Mouse (Mus musculus): ENCODE data around the gene Tldc1. TPM values are rescaled to one million over a fixed set of nuclear protein-coding genes. Genes with fewer than 3 reads are reported as not detected.

The Tldc1 gene
- polyA plus RNA-seq, 1 experiment from 2014 or later, result 6.8 TPM

- ATAC-seq (ENCODE audit: low FRiP score), result no peak
Measured at GRCm38 (mm10) chr8:119742409-119742808, 35.8 kb downstream of the Tldc1 start.

GRCm38 (mm10) chr8:119740634-119741033 lies 37.6 kb downstream of the Tldc1 start:
- WGBS, result 56% methylated on average over 4 of the region's 4 CpGs
- Histone ChIP-seq H3K36me3 (ENCODE audit: control insufficient read depth, insufficient read depth, low read length) (no peaks in the 10 kb centered on the region), H3K27ac (ENCODE audit: low read depth, low read length) (no peak overlapping the region), H3K4me3 (ENCODE audit: low read depth, low read length) (no peak overlapping the region), H3K4me1 (ENCODE audit: control insufficient read depth, insufficient read depth, low read length) (0 out of 2 replicates have a peak, but pooled peaks cover 4% of the 10 kb centered on the region), H3K9ac (ENCODE audit: low read length) (no peak overlapping the region), H3K4me2 (no peak overlapping the region), H3K9me3 (ENCODE audit: control insufficient read depth, low read length) (no peaks in the 10 kb centered on the region), H3K27me3 (ENCODE audit: control insufficient read depth, insufficient read depth, low read length) (no peaks in the 10 kb centered on the region)
- DNase-seq (ENCODE audit: low spot score, missing footprints) (peak; percentile 90), ATAC-seq (ENCODE audit: low FRiP score) (no peak)

More at GRCm38 (mm10) chr8:119742409-119742808, 35.8 kb downstream of the Tldc1 start:
- 89% methylated on average over 7 of the region's 7 CpGs for WGBS
- Histone ChIP-seq H3K9me3 (ENCODE audit: control insufficient read depth, low read length) (no peaks in the 10 kb centered on the region), H3K27ac (ENCODE audit: low read depth, low read length) (no peak overlapping the region), H3K4me1 (ENCODE audit: control insufficient read depth, insufficient read depth, low read length) (0 out of 2 replicates have a peak, but pooled peaks cover 4% of the 10 kb centered on the region), H3K9ac (ENCODE audit: low read length) (no peak overlapping the region), H3K4me2 (no peak overlapping the region), H3K27me3 (ENCODE audit: control insufficient read depth, insufficient read depth, low read length) (no peaks in the 10 kb centered on the region), H3K4me3 (ENCODE audit: low read depth, low read length) (no peak overlapping the region), H3K36me3 (ENCODE audit: control insufficient read depth, insufficient read depth, low read length) (no peaks in the 10 kb centered on the region)
- DNase-seq (ENCODE audit: low spot score, missing footprints), result no peak

- WGBS, result 80% methylated on average over 19 of the region's 19 CpGs
- ATAC-seq (ENCODE audit: low FRiP score), result no peak
Measured at GRCm38 (mm10) chr8:119738129-119738907, 39.9 kb downstream of the Tldc1 start.

GRCm38 (mm10) chr8:119737093-119737900 lies 40.9 kb downstream of the Tldc1 start:
- no peak overlapping the region for H3K9ac ChIP-seq (ENCODE audit: low read length)
- H3K36me3 ChIP-seq (ENCODE audit: control insufficient read depth, insufficient read depth, low read length), result no peaks in the 10 kb centered on the region
- no peak overlapping the region for H3K4me2 ChIP-seq
- no peak overlapping the region for H3K4me3 ChIP-seq (ENCODE audit: low read depth, low read length)
- DNase-seq (ENCODE audit: low spot score, missing footprints) (no peak), ATAC-seq (ENCODE audit: low FRiP score) (no peak)
- H3K4me1 ChIP-seq (ENCODE audit: control insufficient read depth, insufficient read depth, low read length), result 0 out of 2 replicates have a peak, but pooled peaks cover 4% of the 10 kb centered on the region
- H3K9me3 ChIP-seq (ENCODE audit: control insufficient read depth, low read length), result no peaks in the 10 kb centered on the region
- H3K27ac ChIP-seq (ENCODE audit: low read depth, low read length), result no peak overlapping the region
- H3K27me3 ChIP-seq (ENCODE audit: control insufficient read depth, insufficient read depth, low read length), result no peaks in the 10 kb centered on the region
- WGBS, result 83% methylated on average over 11 of the region's 11 CpGs

More at GRCm38 (mm10) chr8:119738129-119738907, 39.9 kb downstream of the Tldc1 start:
- Histone ChIP-seq H3K36me3 (ENCODE audit: control insufficient read depth, insufficient read depth, low read length) (no peaks in the 10 kb centered on the region), H3K4me2 (no peak overlapping the region), H3K9ac (ENCODE audit: low read length) (no peak overlapping the region), H3K4me1 (ENCODE audit: control insufficient read depth, insufficient read depth, low read length) (0 out of 2 replicates have a peak, but pooled peaks cover 4% of the 10 kb centered on the region), H3K27ac (ENCODE audit: low read depth, low read length) (no peak overlapping the region), H3K27me3 (ENCODE audit: control insufficient read depth, insufficient read depth, low read length) (no peaks in the 10 kb centered on the region), H3K4me3 (ENCODE audit: low read depth, low read length) (no peak overlapping the region), H3K9me3 (ENCODE audit: control insufficient read depth, low read length) (no peaks in the 10 kb centered on the region)
- DNase-seq (ENCODE audit: low spot score, missing footprints), result no peak

GRCm38 (mm10) chr8:119736348-119736917 lies 41.8 kb downstream of the Tldc1 start:
- H3K36me3 ChIP-seq (ENCODE audit: control insufficient read depth, insufficient read depth, low read length), result no peaks in the 10 kb centered on the region
- 0 out of 2 replicates have a peak, but pooled peaks cover 4% of the 10 kb centered on the region for H3K4me1 ChIP-seq (ENCODE audit: control insufficient read depth, insufficient read depth, low read length)
- DNase-seq (ENCODE audit: low spot score, missing footprints) (no peak), ATAC-seq (ENCODE audit: low FRiP score) (no peak)
- H3K27ac ChIP-seq (ENCODE audit: low read depth, low read length), result no peak overlapping the region
- H3K9ac ChIP-seq (ENCODE audit: low read length), result no peak overlapping the region
- WGBS, result 89% methylated on average over 10 of the region's 10 CpGs
- no peaks in the 10 kb centered on the region for H3K9me3 ChIP-seq (ENCODE audit: control insufficient read depth, low read length)
- H3K4me3 ChIP-seq (ENCODE audit: low read depth, low read length), result no peak overlapping the region
- H3K4me2 ChIP-seq, result no peak overlapping the region
- H3K27me3 ChIP-seq (ENCODE audit: control insufficient read depth, insufficient read depth, low read length), result no peaks in the 10 kb centered on the region

GRCm38 (mm10) chr8:119732072-119732471 lies 46.1 kb downstream of the Tldc1 start:
- 80% methylated on average over 13 of the region's 13 CpGs for WGBS
- no peak for ATAC-seq (ENCODE audit: low FRiP score)

GRCm38 (mm10) chr8:119728351-119728895 lies 49.8 kb downstream of the Tldc1 start:
- ATAC-seq (ENCODE audit: low FRiP score) (no peak), DNase-seq (ENCODE audit: low spot score, missing footprints) (no peak)
- Histone ChIP-seq H3K27me3 (ENCODE audit: control insufficient read depth, insufficient read depth, low read length) (no peaks in the 10 kb centered on the region), H3K36me3 (ENCODE audit: control insufficient read depth, insufficient read depth, low read length) (no peaks in the 10 kb centered on the region), H3K4me1 (ENCODE audit: control insufficient read depth, insufficient read depth, low read length) (no peaks in the 10 kb centered on the region), H3K27ac (ENCODE audit: low read depth, low read length) (no peak overlapping the region), H3K4me3 (ENCODE audit: low read depth, low read length) (no peak overlapping the region), H3K4me2 (no peak overlapping the region), H3K9ac (ENCODE audit: low read length) (no peak overlapping the region), H3K9me3 (ENCODE audit: control insufficient read depth, low read length) (no peaks in the 10 kb centered on the region)
- 84% methylated on average over 8 of the region's 8 CpGs for WGBS

More at GRCm38 (mm10) chr8:119732072-119732471, 46.1 kb downstream of the Tldc1 start:
- no peak for DNase-seq (ENCODE audit: low spot score, missing footprints)
- Histone ChIP-seq H3K9ac (ENCODE audit: low read length) (no peak overlapping the region), H3K9me3 (ENCODE audit: control insufficient read depth, low read length) (no peaks in the 10 kb centered on the region), H3K4me1 (ENCODE audit: control insufficient read depth, insufficient read depth, low read length) (no peaks in the 10 kb centered on the region), H3K4me3 (ENCODE audit: low read depth, low read length) (no peak overlapping the region), H3K36me3 (ENCODE audit: control insufficient read depth, insufficient read depth, low read length) (no peaks in the 10 kb centered on the region), H3K27ac (ENCODE audit: low read depth, low read length) (no peak overlapping the region), H3K4me2 (no peak overlapping the region), H3K27me3 (ENCODE audit: control insufficient read depth, insufficient read depth, low read length) (no peaks in the 10 kb centered on the region)

GRCm38 (mm10) chr8:119727093-119727492 lies 51.1 kb downstream of the Tldc1 start:
- H3K4me2 ChIP-seq, result no peak overlapping the region
- H3K4me3 ChIP-seq (ENCODE audit: low read depth, low read length), result no peak overlapping the region
- no peaks in the 10 kb centered on the region for H3K27me3 ChIP-seq (ENCODE audit: control insufficient read depth, insufficient read depth, low read length)
- ATAC-seq (ENCODE audit: low FRiP score) (no peak), DNase-seq (ENCODE audit: low spot score, missing footprints) (no peak)
- H3K4me1 ChIP-seq (ENCODE audit: control insufficient read depth, insufficient read depth, low read length), result no peaks in the 10 kb centered on the region
- no peak overlapping the region for H3K9ac ChIP-seq (ENCODE audit: low read length)
- no peaks in the 10 kb centered on the region for H3K36me3 ChIP-seq (ENCODE audit: control insufficient read depth, insufficient read depth, low read length)
- no peak overlapping the region for H3K27ac ChIP-seq (ENCODE audit: low read depth, low read length)
- H3K9me3 ChIP-seq (ENCODE audit: control insufficient read depth, low read length), result no peaks in the 10 kb centered on the region
- 95% methylated on average over 8 of the region's 8 CpGs for WGBS
